Mouse (Mus musculus) cerebellum, postnatal 14 days (tissue): ENCODE results near the gene Col28a1.

Experiments used
- DNase-seq, 2 experiments: peaks; one replicate each; pipeline ENCODE4 v3.0.0; 2021; ENCODE audit warnings: mixed read lengths in 2 of 2

The Col28a1 gene

DNA sequence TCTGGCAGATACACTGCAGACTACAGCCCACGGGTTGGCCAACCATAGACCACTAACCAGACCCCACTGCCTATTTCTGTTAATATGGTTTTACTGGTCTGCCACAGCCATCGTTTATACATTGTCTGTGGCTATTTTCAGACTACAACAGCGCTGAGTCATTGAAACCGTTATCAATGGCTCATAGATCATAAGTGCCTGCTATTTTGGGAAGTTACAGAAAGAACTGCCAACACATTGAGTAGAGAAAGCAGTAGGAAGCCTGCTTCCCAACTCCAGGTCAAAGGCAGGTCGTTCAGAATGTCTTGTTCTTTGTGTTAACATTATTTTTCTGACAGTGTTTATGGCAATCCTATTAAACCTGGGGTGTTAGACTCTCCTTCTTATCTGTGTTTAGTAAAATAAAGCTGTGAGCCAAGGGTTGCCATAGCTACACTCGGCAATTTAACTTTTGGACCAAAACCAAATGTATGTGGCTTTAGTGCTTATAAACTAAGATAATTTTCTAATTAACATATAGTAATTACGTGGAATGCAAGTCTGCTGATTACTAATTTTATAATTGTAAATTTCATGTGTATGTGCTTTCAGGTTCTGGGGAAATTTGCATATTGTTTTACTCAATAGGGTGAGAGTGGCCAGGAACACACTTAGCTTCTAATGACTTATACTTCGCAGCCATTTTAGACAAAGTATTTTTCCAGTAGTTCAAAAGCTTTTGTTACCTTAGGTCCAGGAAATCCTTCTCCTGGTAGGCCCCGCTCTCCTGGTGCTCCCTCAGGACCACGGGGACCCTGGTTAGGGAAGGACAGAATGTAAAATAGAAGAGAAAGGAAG, 86.3 kb downstream of the Col28a1 start:
- no peak for DNase-seq

DNA sequence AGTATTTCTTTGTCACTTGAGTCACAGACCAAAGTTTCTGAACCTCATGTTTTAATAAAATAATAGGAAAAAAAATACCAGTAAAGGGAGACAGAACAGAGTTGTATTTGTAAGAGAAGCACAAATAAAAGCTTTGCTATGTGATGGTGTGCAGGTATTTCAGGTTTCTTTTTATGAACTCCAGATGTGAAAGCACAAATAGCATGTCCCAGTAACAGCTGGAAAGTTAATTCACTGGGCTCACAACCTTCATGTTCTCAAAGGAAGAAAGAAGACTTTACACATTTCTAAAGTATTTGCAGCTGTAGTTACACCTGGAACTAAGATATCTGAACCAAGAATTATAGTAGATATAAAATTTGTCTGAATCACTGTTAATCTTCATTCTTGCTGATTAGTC, 91.2 kb downstream of the Col28a1 start:
- no peak for DNase-seq

DNA sequence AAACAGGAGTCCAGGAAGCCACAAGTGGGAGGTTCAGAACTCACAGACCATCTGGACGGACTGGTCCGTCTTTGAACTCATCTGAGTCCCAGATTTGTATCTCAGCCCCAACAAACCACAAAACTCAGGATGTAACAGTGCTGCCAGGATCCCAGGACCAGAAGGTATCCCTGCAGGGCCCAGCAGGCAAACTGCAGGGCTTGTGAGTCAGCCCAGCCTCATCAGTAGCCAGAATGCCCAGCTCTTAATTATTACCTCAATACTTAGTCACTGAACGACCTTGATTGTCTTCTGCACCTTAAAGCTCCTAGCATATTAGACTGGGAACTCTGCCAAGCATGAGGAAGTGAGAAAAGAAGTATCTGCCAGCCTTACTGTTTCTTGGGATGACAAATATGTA, 96.6 kb downstream of the Col28a1 start:
- DNase-seq = peak; percentile 79 to 86

DNA sequence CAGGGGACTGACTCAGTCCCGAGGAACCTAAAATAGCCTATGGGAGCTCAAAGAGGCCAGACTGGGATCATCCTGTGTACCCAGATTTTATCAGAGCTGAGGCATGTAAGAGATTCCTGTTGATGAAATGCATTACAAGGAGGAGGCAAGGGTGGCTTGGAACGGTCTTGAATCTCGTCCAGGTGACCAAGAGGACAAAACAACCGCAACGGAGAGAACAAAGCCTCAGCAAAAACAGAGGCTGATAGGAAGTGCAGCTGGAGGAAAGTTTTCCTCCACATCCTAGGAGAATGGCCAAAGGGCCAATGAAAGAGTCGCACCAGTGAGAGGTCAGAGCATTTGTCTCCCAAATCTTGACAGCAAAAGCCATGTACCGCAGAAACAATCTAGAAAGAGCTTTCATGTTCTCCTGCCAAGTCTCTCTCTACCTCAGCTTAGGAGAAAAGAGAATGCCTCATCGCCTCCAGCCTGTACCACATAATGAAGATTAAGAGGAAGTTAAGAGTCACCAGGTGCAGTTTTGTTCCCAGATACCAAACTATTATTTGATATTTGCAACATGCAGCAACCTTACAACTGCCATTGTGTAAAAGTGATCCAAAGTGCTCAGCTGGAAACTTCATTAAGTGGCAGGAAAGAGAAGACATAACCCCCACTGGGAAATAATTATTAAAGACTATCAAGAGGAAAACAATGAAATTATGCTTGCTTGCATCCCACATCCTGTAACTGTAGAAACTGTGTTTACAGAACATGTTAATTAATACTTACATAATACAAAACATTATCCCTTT, 98.1 kb downstream of the Col28a1 start:
- no peak for DNase-seq

DNA sequence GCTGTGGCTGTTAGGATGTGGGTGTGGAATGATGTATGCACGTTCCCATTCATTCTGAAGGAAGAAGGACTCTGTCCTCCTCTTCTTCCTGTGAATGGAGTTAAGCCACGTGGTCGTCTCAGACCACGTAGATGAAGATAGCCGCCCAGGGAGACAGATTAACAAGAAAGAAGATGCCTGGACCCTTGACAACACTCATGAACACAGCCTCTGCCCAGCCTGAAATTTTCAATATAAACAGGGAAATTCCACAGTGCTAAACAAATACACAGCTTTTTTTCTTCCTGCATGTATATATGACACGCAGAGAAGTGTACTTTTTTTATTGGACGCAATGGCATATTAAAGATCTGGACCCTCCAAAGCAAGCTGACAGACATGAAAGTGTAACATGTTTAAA, 98.9 kb downstream of the Col28a1 start:
- no peak for DNase-seq

DNA sequence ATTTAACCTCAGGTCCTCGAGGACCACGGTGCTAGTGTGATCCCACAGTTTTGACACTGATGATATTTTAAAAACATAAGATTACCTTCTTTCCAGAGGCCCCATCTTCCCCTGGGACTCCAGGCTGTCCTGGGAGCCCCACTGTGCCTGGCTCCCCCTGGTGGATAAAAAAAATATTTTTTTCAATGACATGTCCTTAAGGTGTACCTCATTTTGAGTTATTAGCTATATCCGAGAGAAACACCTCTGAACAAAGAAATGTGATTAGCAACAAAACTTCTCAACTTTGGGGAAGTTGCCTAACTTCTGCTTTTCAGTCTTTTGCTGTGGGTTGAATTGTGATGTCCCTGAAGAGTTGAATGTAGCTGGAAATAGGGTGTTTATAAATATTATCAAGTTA, 105.6 kb downstream of the Col28a1 start:
- peak; percentile 29 to 32 for DNase-seq

DNA sequence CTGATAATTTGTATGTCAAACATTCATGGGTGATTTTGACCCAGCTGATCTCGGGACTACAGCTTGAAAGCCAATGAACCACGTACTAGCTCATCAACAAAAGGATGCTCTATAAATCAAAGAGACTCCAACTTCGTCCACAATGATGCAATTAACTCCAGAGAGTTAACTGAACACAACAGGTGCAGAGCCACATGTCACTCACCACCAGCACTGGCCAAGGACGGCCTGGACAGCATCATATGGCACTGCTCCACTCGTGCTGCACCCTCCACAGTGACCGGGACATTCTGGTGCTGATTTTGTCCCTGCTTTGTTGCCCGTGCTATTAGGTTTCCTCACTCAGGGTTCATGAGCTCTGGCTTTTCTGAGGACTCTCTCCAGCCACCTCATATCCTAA, 107.6 kb downstream of the Col28a1 start:
- DNase-seq = peak in 1 of 2 experiments; percentile 20

DNA sequence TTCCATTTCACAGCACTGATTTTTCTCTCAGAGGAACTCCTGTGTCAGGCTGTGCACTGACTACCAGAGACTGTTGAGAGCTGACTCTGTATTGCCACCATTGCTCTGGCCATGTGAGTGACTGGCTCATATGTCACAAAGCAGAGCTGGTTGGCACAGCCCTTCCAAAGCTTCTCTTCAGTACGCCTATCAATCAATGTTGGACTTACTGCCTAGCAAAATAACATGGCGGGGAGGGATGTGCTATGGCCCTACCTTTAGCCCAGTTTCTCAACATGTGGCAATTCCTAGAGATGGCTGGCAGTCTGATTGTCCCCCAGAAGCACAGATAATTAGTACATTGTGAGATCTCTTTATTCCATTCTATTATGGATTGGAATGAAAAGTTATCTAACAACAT, 109.2 kb downstream of the Col28a1 start:
- no peak for DNase-seq

DNA sequence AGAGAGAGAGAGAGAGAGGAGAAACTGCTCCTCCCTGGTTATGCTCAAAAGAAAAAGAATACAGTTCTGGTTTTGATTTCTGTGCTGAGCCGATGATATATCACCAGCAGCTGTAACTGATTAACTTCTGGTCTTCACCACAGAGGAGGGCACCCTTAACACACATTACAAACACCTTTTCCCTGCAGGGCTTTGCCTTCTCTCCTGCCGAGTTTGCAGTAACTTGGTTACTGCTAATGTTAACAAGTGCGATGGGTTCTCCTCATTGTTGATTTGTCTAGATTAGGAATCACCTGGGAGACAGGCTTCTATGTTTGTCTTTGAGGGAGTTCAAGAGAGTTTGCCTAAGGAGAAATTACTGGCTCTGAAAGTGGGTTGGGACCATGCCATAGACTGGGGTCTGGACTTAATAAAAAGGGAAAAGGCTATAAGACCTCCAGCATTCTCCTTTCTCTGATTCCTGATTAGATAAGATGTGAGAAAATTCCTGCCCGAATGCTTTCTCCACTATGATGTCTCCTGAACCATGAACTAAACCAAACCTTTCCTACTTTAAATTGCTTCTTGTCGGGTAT, 114.8 kb downstream of the Col28a1 start:
- DNase-seq = no peak

DNA sequence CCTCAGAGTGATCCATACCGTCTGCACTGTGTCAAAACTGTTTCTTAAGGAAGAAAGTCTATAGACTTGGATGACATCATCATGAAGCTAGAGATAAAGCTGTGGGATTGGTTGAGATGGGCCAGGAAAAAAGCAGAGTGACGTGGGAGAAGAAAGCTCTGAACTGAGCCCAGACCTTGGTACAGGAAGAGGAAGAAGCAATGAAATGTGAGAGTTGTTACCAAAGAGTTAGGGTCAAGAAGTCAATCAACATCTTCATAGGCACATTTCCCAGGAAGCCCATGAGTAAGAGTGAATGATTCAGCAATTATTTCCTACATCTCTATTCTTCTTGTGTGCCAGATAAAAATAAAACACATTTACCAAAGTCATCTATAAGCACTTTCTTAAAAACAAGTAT, 117.5 kb downstream of the Col28a1 start:
- no peak for DNase-seq

DNA sequence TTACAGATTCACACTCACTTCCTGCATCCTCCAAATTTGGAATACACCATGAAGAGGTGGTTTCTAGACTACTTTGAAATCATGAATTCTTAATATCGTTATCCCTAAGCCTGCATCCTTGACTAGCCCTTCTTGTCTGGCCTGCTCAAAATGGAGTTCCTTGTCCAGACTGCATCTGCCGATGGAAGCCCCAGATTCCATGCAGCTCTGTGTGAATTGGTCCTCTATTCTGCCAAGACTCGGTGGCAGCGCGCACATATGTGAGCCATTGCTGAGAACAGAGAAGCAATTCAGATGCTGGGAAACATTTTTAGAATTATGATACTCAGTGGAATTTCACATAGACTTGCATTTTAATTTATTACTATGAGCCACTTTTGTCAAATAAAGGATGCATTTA, 123.4 kb downstream of the Col28a1 start:
- DNase-seq = no peak

DNA sequence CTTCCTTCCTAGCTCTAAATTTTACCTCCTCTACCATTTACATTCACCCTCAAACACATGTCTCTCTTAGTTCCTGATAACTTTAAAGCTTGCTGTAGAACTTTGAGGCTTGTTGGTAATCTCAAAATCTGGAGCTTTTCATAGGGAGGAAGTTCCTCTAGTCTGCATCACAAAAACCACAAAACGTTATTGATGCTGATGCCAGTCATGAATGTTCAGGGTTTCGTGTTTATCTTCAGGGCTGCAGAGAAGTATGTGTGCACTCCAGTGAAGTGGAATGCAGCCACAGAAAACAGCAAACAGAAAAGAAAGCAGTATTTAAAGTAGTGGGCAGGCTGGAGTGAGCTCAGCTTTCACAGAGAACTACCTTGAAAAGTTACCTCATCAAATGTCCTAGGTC, 124.0 kb downstream of the Col28a1 start:
- no peak for DNase-seq

DNA sequence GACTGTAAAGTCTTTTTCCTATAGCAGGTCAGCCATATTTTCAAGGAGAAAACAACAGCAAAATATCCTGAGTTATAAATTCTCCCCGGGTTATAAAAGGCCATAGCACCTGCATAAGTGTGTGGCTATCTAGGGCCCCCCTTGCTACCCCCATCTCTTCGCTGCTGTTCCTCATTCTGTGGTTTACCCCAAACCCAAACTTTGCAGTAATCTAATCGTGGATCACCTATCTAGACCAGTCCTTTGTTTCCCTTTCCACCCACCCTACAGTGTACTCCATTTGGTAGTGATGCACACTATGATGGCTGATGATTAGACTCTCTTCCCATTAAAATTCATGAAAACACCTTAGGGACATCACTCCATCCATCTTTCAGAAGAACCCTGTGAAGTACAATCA, 125.3 kb downstream of the Col28a1 start:
- no peak for DNase-seq

DNA sequence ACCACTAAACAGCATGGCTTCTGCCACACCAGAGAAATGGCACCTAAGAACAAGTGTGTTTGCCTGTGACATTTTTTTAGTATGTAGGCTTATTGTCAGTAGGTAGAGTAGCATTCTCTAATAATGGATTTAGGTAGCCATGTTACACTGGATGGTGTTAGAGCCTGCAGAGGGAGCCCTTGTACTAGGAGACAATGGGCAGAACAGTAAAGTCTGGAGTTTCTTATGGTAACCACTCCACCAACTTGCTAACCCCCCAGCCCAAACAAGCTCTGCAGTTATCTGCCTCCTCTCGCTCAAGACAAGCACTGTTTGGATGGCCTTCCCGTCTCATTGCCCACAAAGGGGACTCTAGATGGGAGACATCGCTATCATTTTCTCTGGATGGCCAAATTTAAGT, 126.2 kb downstream of the Col28a1 start:
- DNase-seq = peak; percentile 76 to 80

DNA sequence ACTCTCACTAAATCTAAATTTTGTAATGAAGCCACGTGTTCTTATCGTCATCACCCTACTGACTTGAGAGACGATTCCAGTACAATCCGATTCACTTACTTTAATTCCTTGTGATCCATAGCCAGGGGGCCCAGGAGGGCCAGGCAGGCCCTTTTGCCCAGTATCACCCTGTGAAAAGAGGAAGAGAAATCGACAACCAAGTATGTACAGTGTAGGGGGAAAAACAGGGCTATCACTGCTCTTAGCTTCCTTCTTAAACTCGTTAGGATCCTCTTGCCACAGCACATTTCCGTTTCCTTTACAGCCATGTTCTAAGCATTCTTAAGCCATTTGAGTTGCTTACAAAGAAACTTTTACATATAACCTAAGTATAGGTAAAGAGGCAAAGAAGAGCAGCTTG, 133.2 kb downstream of the Col28a1 start:
- no peak for DNase-seq

DNA sequence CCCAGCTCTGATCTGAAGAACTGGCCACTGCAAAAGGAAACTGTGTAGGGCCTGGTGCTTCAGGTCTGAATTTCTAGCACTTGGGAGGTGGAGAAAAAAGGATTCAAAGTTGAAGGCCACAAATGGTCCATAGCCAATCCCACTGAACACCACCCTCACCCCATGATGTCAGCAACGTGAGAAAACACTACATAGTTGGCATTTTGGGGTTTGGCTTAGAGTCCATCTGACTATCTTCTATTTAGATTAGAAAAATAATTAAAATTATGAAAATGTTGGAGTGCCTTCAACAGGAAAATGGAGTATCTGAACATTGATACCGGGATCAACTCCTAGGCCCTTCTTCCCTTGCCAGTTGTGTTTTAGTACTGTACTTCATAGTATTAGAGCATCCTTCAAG, 144.2 kb downstream of the Col28a1 start:
- DNase-seq = no peak

DNA sequence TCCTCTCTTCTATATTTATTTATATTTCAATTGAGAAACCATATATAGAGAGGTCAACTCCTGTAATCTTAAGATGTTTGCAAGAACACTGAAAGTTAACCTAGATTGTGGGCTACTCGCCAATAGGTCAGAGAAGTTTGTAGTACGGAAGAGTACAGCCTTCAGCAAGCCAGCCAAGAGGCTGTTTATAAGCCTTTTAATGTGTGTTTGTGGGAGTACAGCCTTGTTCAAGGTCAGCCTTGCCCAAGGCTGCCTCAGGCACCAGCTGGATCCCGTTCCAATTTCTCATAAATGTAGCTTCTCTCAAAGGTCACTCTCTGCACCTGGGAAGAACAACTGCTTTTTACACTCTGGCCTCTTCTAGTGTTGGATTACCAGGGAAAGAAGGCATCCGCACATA, 146.0 kb downstream of the Col28a1 start:
- no peak for DNase-seq

DNA sequence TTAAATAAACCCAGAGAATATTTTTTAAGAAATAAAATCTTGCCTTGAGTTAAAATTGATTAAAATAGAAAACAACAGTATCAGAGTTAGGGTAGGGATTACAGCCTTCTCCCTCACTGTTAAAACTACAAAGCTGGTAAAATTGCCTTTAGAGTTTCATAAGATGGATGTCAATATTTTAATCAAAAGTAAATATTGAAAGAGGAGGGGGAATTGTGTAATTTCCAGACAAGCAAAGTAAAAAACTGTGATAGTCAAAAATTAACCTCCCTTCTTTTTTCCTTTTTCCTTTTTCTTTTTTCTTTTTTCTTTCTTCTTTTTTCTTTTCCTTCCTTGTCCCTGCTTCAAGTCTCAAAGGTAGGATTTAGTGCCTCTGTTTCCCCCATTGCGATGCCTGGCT, 146.6 kb downstream of the Col28a1 start:
- no peak for DNase-seq

DNA sequence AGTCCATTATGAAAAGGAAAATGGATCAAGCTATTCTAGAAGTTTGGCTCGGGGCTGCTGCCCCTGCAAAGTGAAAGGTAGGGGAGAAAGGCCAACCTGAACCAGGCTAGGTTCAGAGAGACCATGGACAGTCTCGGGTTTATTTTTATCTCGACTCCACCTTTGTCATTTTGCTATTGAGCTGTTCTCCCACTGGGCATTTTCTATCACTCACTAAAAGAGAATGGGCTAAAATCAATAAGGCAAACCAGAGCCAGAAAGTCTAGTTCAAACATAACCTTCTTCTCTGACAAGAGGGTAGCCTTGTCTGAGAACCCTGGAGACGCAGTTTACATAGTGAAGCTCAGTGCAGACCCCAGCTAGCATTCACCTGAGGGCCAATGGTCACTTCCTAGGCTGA, 163.7 kb downstream of the Col28a1 start:
- DNase-seq = no peak

DNA sequence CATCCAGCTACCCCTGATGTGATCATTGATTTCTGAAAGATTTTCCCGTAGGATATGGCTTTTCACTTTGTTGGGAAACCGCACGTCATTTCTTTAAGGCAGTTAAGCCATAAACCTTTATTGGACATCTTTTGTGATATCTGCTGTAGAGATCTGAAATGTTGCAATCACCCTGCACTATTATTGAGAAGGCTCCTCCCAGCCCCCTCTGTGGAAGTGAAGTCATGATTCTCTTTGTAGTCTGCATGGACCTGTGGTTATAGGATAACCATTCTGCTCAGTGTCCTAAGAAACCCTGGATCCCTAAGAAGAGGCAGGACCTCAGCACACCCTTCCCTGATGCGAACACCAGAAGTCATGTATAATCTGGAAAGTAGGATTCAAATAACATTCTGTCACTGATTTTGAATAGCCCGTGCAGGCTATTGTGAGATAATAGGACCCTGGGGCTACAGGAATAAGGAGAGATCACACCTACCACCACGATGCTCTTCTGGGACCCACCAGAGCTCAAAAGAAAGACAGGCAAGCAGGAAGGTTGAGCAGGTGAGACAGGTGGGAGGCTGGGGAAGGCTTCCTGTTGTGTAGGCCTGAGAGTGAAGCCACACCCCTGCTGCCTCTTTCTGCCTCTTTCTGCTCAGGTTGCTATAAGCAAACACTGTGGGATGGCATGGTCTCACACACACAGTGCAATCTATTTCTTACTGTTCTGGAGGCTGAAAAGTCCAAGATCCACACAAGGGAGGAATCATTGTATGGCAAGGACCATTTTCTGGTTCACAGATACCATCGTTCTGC, 166.9 kb downstream of the Col28a1 start:
- DNase-seq = no peak

DNA sequence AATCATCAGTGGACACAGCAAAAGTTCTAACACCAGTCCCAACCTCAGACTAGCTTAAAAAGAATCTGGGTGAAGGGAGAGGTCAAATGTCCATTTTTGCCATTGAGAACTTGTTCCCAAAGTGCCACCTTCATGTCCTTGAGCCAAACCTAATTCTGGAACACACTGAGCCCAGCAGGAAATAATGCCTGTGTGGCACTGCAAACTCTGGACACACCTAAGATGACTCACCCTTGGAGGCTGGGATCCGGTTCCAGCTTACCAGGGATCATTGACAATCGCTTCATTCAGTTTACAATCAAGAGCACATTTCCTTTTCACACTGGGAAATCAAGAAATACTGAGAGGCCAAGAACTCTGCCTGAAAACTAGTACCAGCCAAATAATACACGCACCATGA, 168.9 kb downstream of the Col28a1 start:
- no peak for DNase-seq

DNA sequence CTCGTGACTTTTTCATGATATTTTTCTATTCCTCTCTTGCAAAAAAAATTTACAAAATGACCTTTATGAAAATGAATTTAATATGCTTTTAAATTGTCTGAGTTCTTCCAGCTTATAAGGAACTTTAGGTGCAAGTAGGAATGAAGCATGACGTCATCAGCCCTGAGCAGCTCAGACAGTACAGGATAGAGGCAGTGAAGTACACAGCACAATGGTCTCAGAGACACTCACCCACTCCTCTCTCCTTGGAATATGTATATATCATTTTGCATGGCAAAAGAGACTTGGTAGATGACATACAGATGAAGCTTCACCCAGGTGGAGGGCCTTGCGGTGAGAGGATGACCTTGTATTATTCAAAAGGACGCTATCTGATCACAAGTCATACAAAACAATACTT, 197.7 kb downstream of the Col28a1 start:
- DNase-seq = no peak

DNA sequence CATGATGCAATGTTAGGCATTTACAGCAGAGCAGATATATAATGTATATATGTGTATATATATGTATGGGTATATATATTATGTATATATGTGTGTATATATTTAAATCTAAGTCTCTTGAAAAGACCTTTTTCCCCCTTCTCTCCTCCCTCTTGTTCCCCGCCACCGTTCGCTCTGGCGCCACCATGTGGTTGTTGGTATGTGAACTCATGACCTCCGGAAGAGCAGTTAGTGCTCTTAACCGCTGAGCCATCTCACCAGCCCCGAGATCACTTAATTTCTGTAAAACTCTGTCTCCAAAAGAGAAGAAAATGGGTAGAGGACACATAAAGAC, 208.8 kb downstream of the Col28a1 start:
- DNase-seq = peak; percentile 63 to 77
